ENCODE assay signal across 21 mouse cellular contexts in the genomic region with DNA sequence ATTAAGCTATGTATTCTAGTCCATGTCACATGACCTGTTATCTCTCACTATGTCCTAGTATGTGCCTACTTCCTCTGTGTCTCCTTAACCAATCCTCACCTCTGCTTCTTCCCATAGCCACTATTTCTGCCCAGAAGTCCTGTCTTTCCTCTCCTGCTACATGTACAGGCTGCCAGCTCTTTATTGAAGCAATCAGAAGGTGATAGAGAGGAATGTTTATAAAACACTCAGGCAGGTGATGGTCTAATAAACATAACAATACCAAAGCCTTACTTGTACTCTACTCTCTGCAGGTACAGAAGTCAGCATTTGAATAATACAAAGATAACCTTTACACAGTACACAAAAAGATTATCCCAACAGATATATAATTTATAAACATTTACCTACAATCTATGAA. TPM values are rescaled to one million over a fixed set of nuclear protein-coding genes. Genes with fewer than 3 reads are reported as not detected.
DNase-seq lines count a peak whose midpoint lies in the region; ATAC-seq and TF ChIP-seq lines count a peak whose summit lies in the region.
"Had no signal": no experiment of that assay in that cellular context is flagged by ENCODE, and none has a peak within 500 bp of the region (broad histone marks: within the 10 kb centered on the region; RNA-seq: fewer than 3 reads in every experiment).

No protein-coding gene starts in this region.

- no peak for ATAC-seq in megakaryocyte, adult 5-6 weeks (ENCODE audit: poor library complexity, severe bottlenecking)
- ATAC-seq: activated CD4-positive, CD25-positive, alpha-beta regulatory T cell, adult 4 months; forebrain, embryonic 13.5 days; forebrain, embryonic 15.5 days; forebrain, postnatal 0 days; Patski had no signal

- no peak overlapping the region for H3K9ac ChIP-seq in ES-E14 (ENCODE audit: insufficient read depth, low read depth, low read length, poor library complexity, severe bottlenecking)
- H3K9ac ChIP-seq: embryonic facial prominence, embryonic 12.5 days; forebrain, embryonic 13.5 days; forebrain, embryonic 15.5 days; forebrain, postnatal 0 days had no signal

- in situ Hi-C loops in ES-E14 (cut with MboI; ENCODE audit: low sequenced_read_pairs in 2 of 2, unreplicated experiment in 2 of 2): no loop called here

- H3K36me3 ChIP-seq in ES-E14 (ENCODE audit: control insufficient read depth, insufficient read depth, low read length, poor library complexity, severe bottlenecking): no peaks in the 10 kb centered on the region
- H3K36me3 ChIP-seq: embryonic facial prominence, embryonic 10.5 days; embryonic facial prominence, embryonic 12.5 days; forebrain, embryonic 15.5 days had no signal

- no peak overlapping the region for H3K4me3 ChIP-seq in ES-E14 (ENCODE audit: insufficient read depth in 1 of 2, low read depth in 1 of 2, low read length in 2 of 2, poor library complexity in 1 of 2, severe bottlenecking in 1 of 2)
- H3K4me3 ChIP-seq: embryonic facial prominence, embryonic 10.5 days; embryonic facial prominence, embryonic 12.5 days; forebrain, embryonic 13.5 days; forebrain, embryonic 15.5 days had no signal

- DNase-seq in ES-E14 (ENCODE audit: low read depth, low spot score): peak; percentile 12
- peak; percentile 42 for DNase-seq in R1 (ENCODE audit: low read depth, low spot score)
- DNase-seq in frontal cortex, adult 2 months (ENCODE audit: extremely low spot score in 1 of 2, low spot score in 1 of 2): no peak
- no peak for DNase-seq in kidney, adult 11 months
- DNase-seq: adrenal gland, adult 8-10 months; adrenal gland, postnatal 14 days; adrenal gland, postnatal 36 days; cerebellum, adult 11-12 months; cerebellum, adult 2 months; cerebellum, adult 9-10 months; cerebellum, postnatal 10 days; cerebellum, postnatal 25 days; forebrain, postnatal 0 days had no signal

- H3K4me1 ChIP-seq in ES-E14 (ENCODE audit: control insufficient read depth in 2 of 2, insufficient read depth in 2 of 2, low read length in 2 of 2, poor library complexity in 1 of 2): peaks cover 0 to 5% of the 10 kb centered on the region in 2 experiments; a peak in 1 of 4 replicates
- H3K4me1 ChIP-seq: embryonic facial prominence, embryonic 10.5 days; embryonic facial prominence, embryonic 12.5 days; forebrain, embryonic 13.5 days; forebrain, embryonic 15.5 days had no signal

- no peaks in the 10 kb centered on the region for H3K9me3 ChIP-seq in ES-E14 (ENCODE audit: control insufficient read depth, insufficient read depth, low read depth, low read length)
- H3K9me3 ChIP-seq: embryonic facial prominence, embryonic 10.5 days; embryonic facial prominence, embryonic 12.5 days; forebrain, embryonic 13.5 days; forebrain, embryonic 15.5 days had no signal

- H3K27ac ChIP-seq in ES-E14 (ENCODE audit: insufficient read depth, low read depth, low read length, poor library complexity, severe bottlenecking): no peak overlapping the region
- H3K27ac ChIP-seq: embryonic facial prominence, embryonic 10.5 days; embryonic facial prominence, embryonic 12.5 days; forebrain, embryonic 13.5 days; forebrain, embryonic 15.5 days had no signal

TF ChIP-seq in ES-E14, 5 proteins besides CTCF, POLR2A, EP300 and RAD21:
- TF ChIP-seq ZNF384 (IDR thresholded peaks at IDR 0.05; ENCODE audit: low read depth, low read length) (no peak), HCFC1 (IDR thresholded peaks at IDR 0.05; ENCODE audit: borderline replicate concordance, insufficient read depth, low read length) (no peak), CHD2 (IDR thresholded peaks at IDR 0.05; ENCODE audit: low read depth, low read length) (no peak), MAFK (IDR thresholded peaks at IDR 0.05; ENCODE audit: insufficient read depth, low read depth, low read length) (no peak)

RNA-seq across cellular contexts. Expression of a gene that starts 52.9 kb away (rescaled TPM):
- 0.22 and 0.37 TPM in 2 replicates for total RNA-seq in ES-E14 (2012; rRNA removed)
- polyA plus RNA-seq in frontal cortex, adult 2 months (2012; rRNA removed): 38.2 and 39.1 TPM in 2 replicates
- not detected in 2 replicates for total RNA-seq in megakaryocyte, adult 5-6 weeks (2015)
- not detected in 2 replicates for total RNA-seq in megakaryocyte, adult 5-6 weeks (2017)
- total RNA-seq: adrenal gland, postnatal 36 days had no signal
- polyA plus RNA-seq: C2C12, Patski had no signal

Comparison
In these comparisons a context has a peak if more than half of its experiments do, and no peak if none do; other contexts are left out.
1. DNase-seq: peak in ES-E14 (single experiment) and R1 (single experiment); none in frontal cortex, adult 2 months (0 of 2) and kidney, adult 11 months (single experiment).